Mouse (Mus musculus) right cerebral cortex, postnatal 36 days (tissue): ENCODE measurements around the gene Zfp775.
A peak's percentile ranks its signal among the peaks of the same experiment; 100 is the strongest.

Experiments used
- DNase-seq, 2 experiments: peaks; one replicate each; pipeline ENCODE4 v3.0.0; 2022; ENCODE audit warnings: low spot score in 2 of 2, mixed read lengths in 1 of 2

The Zfp775 gene

GRCm38 (mm10) chr6:48601271-48602079 is at the start of gene Zfp775:
TSS of gene Zfp775 (plus strand) at chr6:48602063.
- peak; percentile 95 for DNase-seq

GRCm38 (mm10) chr6:48552918-48553317 is 48.9 kb upstream of the Zfp775 start:
- DNase-seq = no peak

GRCm38 (mm10) chr6:48553819-48554218 is 48.0 kb upstream of the Zfp775 start:
- DNase-seq = no peak

- DNase-seq = peak; percentile 97
Measured at GRCm38 (mm10) chr6:48554280-48555103, 47.4 kb upstream of the Zfp775 start, which contains the start of gene Lrrc61. TSS of gene Lrrc61 (plus strand) at chr6:48554796.

- DNase-seq = peak; percentile 48 to 78
Measured at GRCm38 (mm10) chr6:48555104-48555890, 46.6 kb upstream of the Zfp775 start.

GRCm38 (mm10) chr6:48555956-48556355 is 45.9 kb upstream of the Zfp775 start:
- no peak for DNase-seq

- DNase-seq = no peak
Measured at GRCm38 (mm10) chr6:48565693-48566310, 36.1 kb upstream of the Zfp775 start.

- no peak for DNase-seq
Measured at GRCm38 (mm10) chr6:48566312-48566711, 35.6 kb upstream of the Zfp775 start.

- no peak for DNase-seq
Measured at GRCm38 (mm10) chr6:48568036-48568984, 33.6 kb upstream of the Zfp775 start.

- DNase-seq = no peak
Measured at GRCm38 (mm10) chr6:48569065-48569807, 32.6 kb upstream of the Zfp775 start.

GRCm38 (mm10) chr6:48572014-48572413 is 29.8 kb upstream of the Zfp775 start:
- DNase-seq = no peak

GRCm38 (mm10) chr6:48572572-48573061 is 29.2 kb upstream of the Zfp775 start, which contains the start of gene Rarres2:
TSS of gene Rarres2 (minus strand) at chr6:48572789.
- DNase-seq = no peak

- DNase-seq = no peak
Measured at GRCm38 (mm10) chr6:48573280-48573679, 28.6 kb upstream of the Zfp775 start.

GRCm38 (mm10) chr6:48573981-48574380 is 27.9 kb upstream of the Zfp775 start:
- DNase-seq = no peak

- DNase-seq = no peak
Measured at GRCm38 (mm10) chr6:48578736-48579135, 23.1 kb upstream of the Zfp775 start.

GRCm38 (mm10) chr6:48579215-48579648 is 22.6 kb upstream of the Zfp775 start:
- DNase-seq = no peak

- DNase-seq = no peak
Measured at GRCm38 (mm10) chr6:48581257-48581656, 20.6 kb upstream of the Zfp775 start.

- DNase-seq = no peak
Measured at GRCm38 (mm10) chr6:48582037-48582436, 19.8 kb upstream of the Zfp775 start.

GRCm38 (mm10) chr6:48589194-48589750 is 12.6 kb upstream of the Zfp775 start, which contains the start of gene Gm45021:
TSS of gene Gm45021 (plus strand) at chr6:48589610.
- no peak for DNase-seq
